Mouse (Mus musculus) gastrocnemius, postnatal 4 days (tissue): ENCODE measurements at regions not wholly inside any gene's neighbourhood (a gene's known extent, or its start where the extent isn't known, plus 50 kb on each side); places are given as distances from the start of the nearest gene placed in this dataset.

Experiments
- DNase-seq, 2 experiments: peaks; one replicate each; pipeline ENCODE4 v3.0.0; 2021 to 2022; ENCODE audit warnings: low spot score in 2 of 2, mixed read lengths in 2 of 2

- DNase-seq = no peak
These were observed 291.9 kb upstream of the 4930412O13Rik start for GRCm38 (mm10) chr2:9589200-9589599.

DNA sequence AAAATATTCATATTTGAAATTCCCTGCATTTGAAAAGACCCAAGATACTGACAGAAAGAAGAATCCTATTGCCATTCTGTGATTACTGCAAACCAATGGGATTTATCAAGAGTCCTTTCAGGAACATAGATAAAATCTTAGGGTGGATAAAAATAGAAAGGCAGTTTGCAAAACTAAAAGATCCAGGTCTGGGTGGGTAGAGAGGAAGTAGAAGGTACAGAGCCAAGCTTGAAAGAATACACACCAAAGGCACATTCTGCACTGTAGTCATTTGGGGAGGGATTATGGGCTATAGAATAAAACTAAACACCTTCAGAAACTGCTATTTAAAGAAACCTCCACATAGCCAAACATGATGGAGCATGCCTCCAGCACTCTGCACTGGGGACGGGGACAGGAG is 288.5 kb upstream of the 4930412O13Rik start:
- no peak for DNase-seq

DNA sequence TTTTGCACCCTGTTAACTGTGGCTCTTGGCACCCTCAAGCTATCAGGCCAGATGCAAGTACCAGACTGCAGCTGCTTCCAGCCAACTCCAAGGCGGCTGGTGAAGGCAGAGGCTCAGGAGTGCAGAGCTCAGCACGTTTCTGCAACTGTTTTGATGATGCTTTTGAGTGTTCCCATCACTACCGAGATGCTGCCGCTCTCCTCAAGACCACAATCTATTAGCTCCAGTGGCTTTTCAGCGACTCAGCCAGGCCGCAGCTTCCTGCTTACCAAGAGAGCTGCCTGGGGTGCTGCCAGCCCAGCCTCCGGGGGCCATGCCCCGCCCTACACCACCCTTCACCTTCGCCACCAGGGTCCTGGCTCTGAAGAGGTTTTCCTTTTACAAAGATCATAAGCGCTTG is 287.1 kb upstream of the 4930412O13Rik start:
- no peak for DNase-seq

DNA sequence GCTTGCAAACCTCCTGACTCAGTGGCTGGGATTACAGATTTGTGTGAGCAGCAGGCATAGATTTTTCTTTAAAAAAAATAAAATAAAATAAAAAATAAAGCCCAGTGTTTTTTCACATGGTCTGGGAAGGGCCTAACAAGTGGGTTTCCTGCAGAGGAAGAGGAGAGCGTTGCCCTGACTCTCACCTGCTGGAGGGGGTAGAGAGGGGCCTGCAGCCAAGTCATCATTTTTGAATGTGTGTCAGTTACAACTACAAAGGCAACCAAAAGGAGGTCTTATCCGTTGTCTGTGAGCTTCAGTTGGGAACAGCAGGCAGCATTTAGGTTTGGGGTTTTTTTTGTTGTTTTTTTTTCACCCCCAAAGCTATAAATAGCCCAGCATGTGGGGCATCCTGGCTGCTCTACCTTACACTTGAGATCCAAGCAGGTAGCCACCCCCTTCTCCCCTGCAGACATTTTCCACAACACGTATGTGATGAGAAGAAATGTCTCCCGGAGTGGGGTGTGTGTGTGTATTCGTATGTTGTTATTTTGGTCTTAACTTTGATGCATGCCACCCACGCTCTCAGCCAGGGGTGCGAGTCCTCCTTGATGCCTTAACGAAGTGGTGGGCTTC is 285.7 kb upstream of the 4930412O13Rik start:
- no peak for DNase-seq

DNA sequence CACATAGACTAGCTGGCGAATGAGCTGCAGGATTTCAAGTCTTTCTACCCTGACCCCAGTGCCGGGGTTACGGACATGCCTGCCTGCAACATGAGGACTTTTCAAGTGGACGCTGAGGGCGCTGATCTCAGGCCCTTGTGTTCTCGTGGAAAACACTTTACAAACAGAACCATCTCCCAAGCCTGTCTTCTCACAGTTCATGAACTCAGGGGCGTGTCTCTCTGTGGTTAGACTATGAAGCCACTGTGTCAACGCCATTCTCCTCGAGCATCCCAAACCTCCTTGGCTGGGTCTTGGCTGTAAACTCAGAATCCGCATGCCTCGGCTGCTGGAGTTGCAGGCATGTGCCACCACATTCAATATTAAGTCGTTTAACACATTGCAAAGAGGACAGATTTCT is 284.9 kb upstream of the 4930412O13Rik start:
- DNase-seq = no peak

- DNase-seq = no peak
These were observed 276.1 kb upstream of the 4930412O13Rik start for GRCm38 (mm10) chr2:9604984-9605383.

DNA sequence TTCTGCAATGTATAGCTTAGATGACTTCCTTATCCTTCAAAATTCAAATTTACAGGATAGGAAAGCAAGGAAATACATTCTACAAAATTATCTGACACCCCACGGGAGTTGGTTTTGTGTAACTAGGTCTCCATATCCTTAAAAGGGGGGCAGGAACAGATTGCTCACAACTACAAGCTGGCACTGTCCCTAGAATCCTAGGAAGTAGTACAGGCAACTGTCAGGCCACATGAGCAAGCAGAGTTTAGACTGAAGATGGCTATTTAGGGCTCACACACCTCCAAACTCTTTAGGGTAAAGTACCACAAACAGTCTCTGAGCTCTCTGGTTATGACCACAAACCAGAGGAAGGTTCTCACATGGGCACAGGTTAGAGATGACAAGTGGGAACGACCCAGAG is 273.5 kb upstream of the 4930412O13Rik start:
- DNase-seq = no peak

GRCm38 (mm10) chr2:9614415-9614814 is 266.6 kb upstream of the 4930412O13Rik start:
- no peak for DNase-seq

DNA sequence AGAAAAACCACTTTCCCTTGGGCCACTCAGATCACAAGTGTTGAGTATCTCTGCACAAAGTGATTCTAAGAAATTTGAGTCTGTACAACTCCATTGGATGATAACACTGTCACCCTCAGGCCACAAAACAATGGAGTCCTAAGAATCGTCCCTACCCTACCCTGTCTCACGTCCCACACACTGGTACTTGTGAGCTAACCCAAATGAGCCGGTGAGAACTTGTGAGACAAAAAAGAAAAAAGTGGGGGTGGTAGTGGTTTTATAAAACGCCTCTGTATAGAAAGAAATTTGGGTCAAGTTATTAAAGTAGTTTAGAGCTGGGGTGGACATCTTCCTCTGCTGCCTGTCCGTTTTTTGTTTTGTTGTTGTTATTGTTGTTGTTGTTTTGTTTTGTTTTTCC is 264.8 kb upstream of the 4930412O13Rik start:
- DNase-seq = no peak

GRCm38 (mm10) chr2:9620303-9621244 is 260.5 kb upstream of the 4930412O13Rik start:
- DNase-seq = peak; percentile 18 to 44

GRCm38 (mm10) chr2:9623702-9624101 is 257.4 kb upstream of the 4930412O13Rik start:
- no peak for DNase-seq

DNA sequence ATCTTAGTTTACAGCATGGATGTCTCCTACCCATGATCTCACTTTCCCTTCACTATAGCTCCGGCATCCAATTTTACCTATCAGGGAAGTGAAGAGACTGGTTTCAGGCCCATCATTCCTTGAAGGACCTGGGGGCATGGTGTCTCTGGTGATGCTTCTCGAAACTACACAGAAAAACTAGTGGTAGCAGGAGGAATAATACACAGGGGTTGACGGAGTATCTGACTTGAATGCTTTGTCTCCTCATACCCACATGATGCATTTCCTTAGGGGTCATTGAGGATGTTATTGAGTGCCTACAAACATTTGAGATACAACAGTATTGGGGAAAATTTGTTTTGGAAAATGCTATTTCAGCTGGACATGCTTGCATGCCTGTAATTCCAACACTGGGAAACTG is 253.0 kb upstream of the 4930412O13Rik start:
- no peak for DNase-seq

- peak in 1 of 2 experiments; percentile 13 for DNase-seq
These were observed 248.2 kb upstream of the 4930412O13Rik start for GRCm38 (mm10) chr2:9632719-9633446.

DNA sequence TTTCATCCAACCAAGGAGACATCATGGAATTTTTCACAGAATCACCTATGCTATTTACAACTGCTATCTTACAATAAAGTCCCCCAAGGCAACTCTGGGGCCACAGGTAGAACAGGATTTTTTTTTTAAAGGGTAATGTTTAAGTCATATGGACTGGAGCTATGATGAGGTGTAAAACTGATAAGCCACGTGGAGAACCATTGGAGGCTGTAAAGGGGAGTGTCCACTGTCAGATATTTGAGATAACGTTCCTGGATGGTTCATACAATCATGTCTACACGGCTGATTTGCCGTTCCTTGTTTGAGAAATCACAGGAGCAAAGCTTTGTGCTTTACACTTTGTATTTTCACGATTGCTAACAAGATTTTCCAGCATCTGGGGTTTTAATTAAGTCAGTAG is 241.8 kb upstream of the 4930412O13Rik start:
- no peak for DNase-seq

- no peak for DNase-seq
These were observed 239.4 kb upstream of the 4930412O13Rik start for GRCm38 (mm10) chr2:9641629-9642028.

GRCm38 (mm10) chr2:9642411-9642810 is 238.6 kb upstream of the 4930412O13Rik start:
- no peak for DNase-seq

DNA sequence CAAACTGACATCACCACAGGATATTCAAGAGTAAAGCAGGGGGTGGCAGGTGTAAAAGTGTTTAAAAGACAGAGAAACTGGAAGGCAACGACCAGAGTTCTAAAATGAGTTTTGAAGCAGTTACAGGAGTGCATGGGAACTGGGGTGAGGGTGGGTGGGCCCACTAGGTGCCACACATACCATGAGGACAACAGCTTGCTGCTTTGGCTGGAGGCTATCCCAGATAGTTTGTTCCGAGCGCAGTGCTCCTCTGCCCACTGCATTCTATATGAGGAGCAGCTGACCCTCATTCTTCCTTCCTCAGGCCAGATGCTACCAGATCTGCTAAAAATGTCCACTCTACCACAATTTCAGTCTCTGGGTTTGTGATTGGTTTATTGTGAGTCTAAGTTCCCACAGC is 234.6 kb upstream of the 4930412O13Rik start:
- no peak for DNase-seq

- no peak for DNase-seq
These were observed 234.1 kb upstream of the 4930412O13Rik start for GRCm38 (mm10) chr2:9646963-9647362.

GRCm38 (mm10) chr2:9650082-9650481 is 231.0 kb upstream of the 4930412O13Rik start:
- no peak for DNase-seq

GRCm38 (mm10) chr2:9658880-9659279 is 222.2 kb upstream of the 4930412O13Rik start:
- DNase-seq = no peak

- no peak for DNase-seq
These were observed 211.4 kb upstream of the 4930412O13Rik start for GRCm38 (mm10) chr2:9669621-9670020.

- no peak for DNase-seq
These were observed 199.3 kb upstream of the 4930412O13Rik start for GRCm38 (mm10) chr2:9681691-9682152.
